Mouse (Mus musculus): ENCODE results near the gene Zfp281. TPM values are rescaled to one million over a fixed set of nuclear protein-coding genes. Genes with fewer than 3 reads are reported as not detected.

Zfp281 gene
- polyA plus RNA-seq, 1 experiment from 2014 or later, result 14.1 TPM

GRCm38 (mm10) chr1:136592741-136593140 lies 32.0 kb upstream of the Zfp281 start:
- WGBS, result 92% methylated on average over 2 of the region's 2 CpGs
- H3K4me3 ChIP-seq (ENCODE audit: control insufficient read depth in 1 of 2, insufficient read depth in 1 of 2, low read depth in 1 of 2, low read length in 2 of 2), result no peak overlapping the region
- no peak overlapping the region for H3K4me2 ChIP-seq (ENCODE audit: low read length)
- H3K9me3 ChIP-seq (ENCODE audit: control insufficient read depth, low read length), result no peaks in the 10 kb centered on the region
- ATAC-seq (ENCODE audit: insufficient number of reproducible peaks, insufficient read depth, low FRiP score, low read depth), result no peak
- H3K27me3 ChIP-seq (ENCODE audit: control insufficient read depth, insufficient read depth, low read length), result no peaks in the 10 kb centered on the region
- no peak overlapping the region for H3K9ac ChIP-seq (ENCODE audit: low read length)
- H3K27ac ChIP-seq (replicated peaks in 1 of 2; ENCODE audit: control insufficient read depth in 1 of 2, insufficient read depth in 1 of 2, low read depth in 2 of 2, low read length in 2 of 2), result no peak overlapping the region
- no peaks in the 10 kb centered on the region for H3K36me3 ChIP-seq (ENCODE audit: control insufficient read depth, insufficient read depth, low read length)
- peaks cover 0 to 2% of the 10 kb centered on the region in 2 experiments; a peak in 1 of 4 replicates for H3K4me1 ChIP-seq (ENCODE audit: control insufficient read depth in 2 of 2, insufficient read depth in 2 of 2, low read length in 2 of 2)

- Histone ChIP-seq H3K9ac (ENCODE audit: low read length) (no peak overlapping the region), H3K27me3 (ENCODE audit: control insufficient read depth, insufficient read depth, low read length) (no peaks in the 10 kb centered on the region), H3K4me3 (ENCODE audit: control insufficient read depth in 1 of 2, insufficient read depth in 1 of 2, low read depth in 1 of 2, low read length in 2 of 2) (no peak overlapping the region), H3K4me2 (ENCODE audit: low read length) (no peak overlapping the region), H3K4me1 (ENCODE audit: control insufficient read depth in 2 of 2, insufficient read depth in 2 of 2, low read length in 2 of 2) (no peaks in the 10 kb centered on the region), H3K36me3 (ENCODE audit: control insufficient read depth, insufficient read depth, low read length) (no peaks in the 10 kb centered on the region), H3K9me3 (ENCODE audit: control insufficient read depth, low read length) (no peaks in the 10 kb centered on the region), H3K27ac (replicated peaks in 1 of 2; ENCODE audit: control insufficient read depth in 1 of 2, insufficient read depth in 1 of 2, low read depth in 2 of 2, low read length in 2 of 2) (no peak overlapping the region)
- no peak for ATAC-seq (ENCODE audit: insufficient number of reproducible peaks, insufficient read depth, low FRiP score, low read depth)
- 79% methylated on average over 5 of the region's 5 CpGs for WGBS
Observed at GRCm38 (mm10) chr1:136594235-136594850, 30.4 kb upstream of the Zfp281 start.

- Histone ChIP-seq H3K27me3 (ENCODE audit: control insufficient read depth, insufficient read depth, low read length) (no peaks in the 10 kb centered on the region), H3K9me3 (ENCODE audit: control insufficient read depth, low read length) (no peaks in the 10 kb centered on the region), H3K36me3 (ENCODE audit: control insufficient read depth, insufficient read depth, low read length) (no peaks in the 10 kb centered on the region), H3K9ac (ENCODE audit: low read length) (no peak overlapping the region), H3K4me1 (ENCODE audit: control insufficient read depth in 2 of 2, insufficient read depth in 2 of 2, low read length in 2 of 2) (no peaks in the 10 kb centered on the region), H3K4me3 (ENCODE audit: control insufficient read depth in 1 of 2, insufficient read depth in 1 of 2, low read depth in 1 of 2, low read length in 2 of 2) (no peak overlapping the region), H3K27ac (replicated peaks in 1 of 2; ENCODE audit: control insufficient read depth in 1 of 2, insufficient read depth in 1 of 2, low read depth in 2 of 2, low read length in 2 of 2) (no peak overlapping the region), H3K4me2 (ENCODE audit: low read length) (no peak overlapping the region)
- 67% methylated on average over 2 of the region's 2 CpGs for WGBS
- no peak for ATAC-seq (ENCODE audit: insufficient number of reproducible peaks, insufficient read depth, low FRiP score, low read depth)
Observed at GRCm38 (mm10) chr1:136596821-136597220, 27.9 kb upstream of the Zfp281 start.

- Histone ChIP-seq H3K4me2 (ENCODE audit: low read length) (no peak overlapping the region), H3K4me3 (ENCODE audit: control insufficient read depth in 1 of 2, insufficient read depth in 1 of 2, low read depth in 1 of 2, low read length in 2 of 2) (no peak overlapping the region), H3K9me3 (ENCODE audit: control insufficient read depth, low read length) (no peaks in the 10 kb centered on the region), H3K27me3 (ENCODE audit: control insufficient read depth, insufficient read depth, low read length) (no peaks in the 10 kb centered on the region), H3K9ac (ENCODE audit: low read length) (no peak overlapping the region), H3K27ac (replicated peaks in 1 of 2; ENCODE audit: control insufficient read depth in 1 of 2, insufficient read depth in 1 of 2, low read depth in 2 of 2, low read length in 2 of 2) (no peak overlapping the region), H3K36me3 (ENCODE audit: control insufficient read depth, insufficient read depth, low read length) (no peaks in the 10 kb centered on the region), H3K4me1 (ENCODE audit: control insufficient read depth in 2 of 2, insufficient read depth in 2 of 2, low read length in 2 of 2) (no peaks in the 10 kb centered on the region; a peak in 1 of 4 replicates)
- WGBS, result 55% methylated on average over 5 of the region's 5 CpGs
- no peak for ATAC-seq (ENCODE audit: insufficient number of reproducible peaks, insufficient read depth, low FRiP score, low read depth)
Observed at GRCm38 (mm10) chr1:136598286-136598685, 26.4 kb upstream of the Zfp281 start.

- 75% methylated on average over 3 of the region's 3 CpGs for WGBS
- Histone ChIP-seq H3K27ac (replicated peaks in 1 of 2; ENCODE audit: control insufficient read depth in 1 of 2, insufficient read depth in 1 of 2, low read depth in 2 of 2, low read length in 2 of 2) (no peak overlapping the region), H3K9me3 (ENCODE audit: control insufficient read depth, low read length) (no peaks in the 10 kb centered on the region), H3K36me3 (ENCODE audit: control insufficient read depth, insufficient read depth, low read length) (no peaks in the 10 kb centered on the region), H3K4me2 (ENCODE audit: low read length) (no peak overlapping the region), H3K4me3 (ENCODE audit: control insufficient read depth in 1 of 2, insufficient read depth in 1 of 2, low read depth in 1 of 2, low read length in 2 of 2) (no peak overlapping the region), H3K9ac (ENCODE audit: low read length) (no peak overlapping the region), H3K4me1 (ENCODE audit: control insufficient read depth in 2 of 2, insufficient read depth in 2 of 2, low read length in 2 of 2) (no peaks in the 10 kb centered on the region; a peak in 1 of 4 replicates), H3K27me3 (ENCODE audit: control insufficient read depth, insufficient read depth, low read length) (no peaks in the 10 kb centered on the region)
- no peak for ATAC-seq (ENCODE audit: insufficient number of reproducible peaks, insufficient read depth, low FRiP score, low read depth)
Observed at GRCm38 (mm10) chr1:136600067-136600466, 24.6 kb upstream of the Zfp281 start.

GRCm38 (mm10) chr1:136600647-136601345 lies 23.9 kb upstream of the Zfp281 start:
- H3K9me3 ChIP-seq (ENCODE audit: control insufficient read depth, low read length), result no peaks in the 10 kb centered on the region
- H3K4me2 ChIP-seq (ENCODE audit: low read length), result no peak overlapping the region
- no peak overlapping the region for H3K9ac ChIP-seq (ENCODE audit: low read length)
- WGBS, result 78% methylated on average over 9 of the region's 9 CpGs
- no peaks in the 10 kb centered on the region for H3K27me3 ChIP-seq (ENCODE audit: control insufficient read depth, insufficient read depth, low read length)
- no peak overlapping the region for H3K4me3 ChIP-seq (ENCODE audit: control insufficient read depth in 1 of 2, insufficient read depth in 1 of 2, low read depth in 1 of 2, low read length in 2 of 2)
- H3K27ac ChIP-seq (replicated peaks in 1 of 2; ENCODE audit: control insufficient read depth in 1 of 2, insufficient read depth in 1 of 2, low read depth in 2 of 2, low read length in 2 of 2), result no peak overlapping the region
- H3K4me1 ChIP-seq (ENCODE audit: control insufficient read depth in 2 of 2, insufficient read depth in 2 of 2, low read length in 2 of 2), result no peaks in the 10 kb centered on the region; a peak in 1 of 4 replicates
- no peaks in the 10 kb centered on the region for H3K36me3 ChIP-seq (ENCODE audit: control insufficient read depth, insufficient read depth, low read length)
- no peak for ATAC-seq (ENCODE audit: insufficient number of reproducible peaks, insufficient read depth, low FRiP score, low read depth)

- Histone ChIP-seq H3K4me2 (ENCODE audit: low read length) (no peak overlapping the region), H3K27ac (replicated peaks in 1 of 2; ENCODE audit: control insufficient read depth in 1 of 2, insufficient read depth in 1 of 2, low read depth in 2 of 2, low read length in 2 of 2) (no peak overlapping the region), H3K9me3 (ENCODE audit: control insufficient read depth, low read length) (no peaks in the 10 kb centered on the region), H3K9ac (ENCODE audit: low read length) (no peak overlapping the region), H3K4me3 (ENCODE audit: control insufficient read depth in 1 of 2, insufficient read depth in 1 of 2, low read depth in 1 of 2, low read length in 2 of 2) (no peak overlapping the region), H3K4me1 (ENCODE audit: control insufficient read depth in 2 of 2, insufficient read depth in 2 of 2, low read length in 2 of 2) (no peaks in the 10 kb centered on the region; a peak in 1 of 4 replicates), H3K36me3 (ENCODE audit: control insufficient read depth, insufficient read depth, low read length) (no peaks in the 10 kb centered on the region), H3K27me3 (ENCODE audit: control insufficient read depth, insufficient read depth, low read length) (no peaks in the 10 kb centered on the region)
- WGBS, result 83% methylated on average over 10 of the region's 10 CpGs
- no peak for ATAC-seq (ENCODE audit: insufficient number of reproducible peaks, insufficient read depth, low FRiP score, low read depth)
Observed at GRCm38 (mm10) chr1:136601346-136601888, 23.3 kb upstream of the Zfp281 start.
